Mouse (Mus musculus) kidney, adult 8-10 months (tissue): ENCODE measurements around the gene Fgfr2.
"Not testable (repeated sequence)": the region's sequence is repeated elsewhere in the genome, so short reads cannot be mapped to it uniquely, and the experiment has no call there.

Source experiments
- DNase-seq, 2 experiments: peaks; one replicate each; pipeline ENCODE4 v3.0.0; 2022

Fgfr2 gene

GRCm38 (mm10) chr7:130543181-130543580, 2580.0 kb downstream of the Fgfr2 start:
- no peak for DNase-seq

- no peak for DNase-seq
These were observed 2583.0 kb downstream of the Fgfr2 start for GRCm38 (mm10) chr7:130540176-130540575.

GRCm38 (mm10) chr7:130537068-130537467, 2586.1 kb downstream of the Fgfr2 start:
- DNase-seq = no peak

- no peak for DNase-seq
These were observed 2588.0 kb downstream of the Fgfr2 start for GRCm38 (mm10) chr7:130535174-130535573.

- peak; percentile 85 to 92 for DNase-seq
These were observed 2589.6 kb downstream of the Fgfr2 start for GRCm38 (mm10) chr7:130533316-130534260.

- DNase-seq = not testable (repeated sequence)
These were observed 2592.0 kb downstream of the Fgfr2 start for GRCm38 (mm10) chr7:130531138-130531537.

- no peak for DNase-seq
These were observed 2595.8 kb downstream of the Fgfr2 start for GRCm38 (mm10) chr7:130527306-130527705.

GRCm38 (mm10) chr7:130523451-130523850, 2599.7 kb downstream of the Fgfr2 start:
- DNase-seq = no peak

- peak; percentile 62 to 74 for DNase-seq
These were observed 2602.2 kb downstream of the Fgfr2 start for GRCm38 (mm10) chr7:130520812-130521422.

- DNase-seq = peak in 1 of 2 experiments; percentile 65
These were observed 2603.1 kb downstream of the Fgfr2 start, which contains the start of gene Ate1 for GRCm38 (mm10) chr7:130520049-130520425. Gene Ate1 (minus strand): TSS chr7:130520369.

- peak; percentile 96 to 97 for DNase-seq
These were observed 2603.8 kb downstream of the Fgfr2 start for GRCm38 (mm10) chr7:130519096-130520048.

- peak in 1 of 2 experiments; percentile 21 for DNase-seq
These were observed 2604.7 kb downstream of the Fgfr2 start for GRCm38 (mm10) chr7:130518213-130519095.

- no peak for DNase-seq
These were observed 2612.9 kb downstream of the Fgfr2 start for GRCm38 (mm10) chr7:130510243-130510642.

- DNase-seq = no peak
These were observed 2620.1 kb downstream of the Fgfr2 start for GRCm38 (mm10) chr7:130503006-130503405.

- no peak for DNase-seq
These were observed 2621.7 kb downstream of the Fgfr2 start for GRCm38 (mm10) chr7:130501499-130501898.

GRCm38 (mm10) chr7:130493346-130493745, 2629.8 kb downstream of the Fgfr2 start:
- DNase-seq = no peak

GRCm38 (mm10) chr7:130492026-130492425, 2631.1 kb downstream of the Fgfr2 start:
- no peak for DNase-seq

GRCm38 (mm10) chr7:130479003-130479402, 2644.1 kb downstream of the Fgfr2 start:
- not testable (repeated sequence) for DNase-seq

- DNase-seq = peak; percentile 27 to 29
These were observed 2647.2 kb downstream of the Fgfr2 start for GRCm38 (mm10) chr7:130475970-130476369.

- DNase-seq = no peak
These were observed 2649.3 kb downstream of the Fgfr2 start for GRCm38 (mm10) chr7:130473881-130474280.

GRCm38 (mm10) chr7:130472683-130473082, 2650.5 kb downstream of the Fgfr2 start:
- no peak for DNase-seq

GRCm38 (mm10) chr7:130471045-130471444, 2652.1 kb downstream of the Fgfr2 start:
- no peak for DNase-seq
